Mouse (Mus musculus): ENCODE results near the gene Gpr68. TPM values are rescaled to one million over a fixed set of nuclear protein-coding genes. Genes with fewer than 3 reads are reported as not detected.

Gene Gpr68
- total RNA-seq, 2 experiments from 2014 or later: 0.26 TPM; not detected in 1

- DNase-seq (ENCODE audit: low spot score): no peak
These were observed 36.2 kb downstream of the Gpr68 start for GRCm38 (mm10) chr12:100871841-100872240.

DNA sequence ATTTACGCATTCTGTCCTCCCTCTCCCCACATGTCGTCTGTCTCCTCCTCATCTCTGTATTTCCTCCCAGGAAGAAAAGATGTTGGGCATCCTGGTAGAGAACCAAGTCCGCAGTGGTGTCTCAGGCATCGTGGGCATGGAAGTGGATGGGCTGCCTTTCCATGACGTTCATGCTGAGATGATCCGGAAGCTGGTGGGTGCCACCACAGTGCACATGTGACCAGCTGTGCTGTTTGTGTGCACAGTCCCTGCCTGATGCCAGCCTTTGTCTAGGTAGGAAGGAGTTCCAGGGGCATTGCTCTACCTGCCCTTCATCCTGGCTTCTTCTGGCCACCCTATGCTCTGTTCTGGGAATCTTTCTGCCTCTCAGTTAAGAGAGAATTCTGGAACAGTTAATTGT is 36.8 kb downstream of the Gpr68 start:
- no peak for DNase-seq (ENCODE audit: low spot score)

DNA sequence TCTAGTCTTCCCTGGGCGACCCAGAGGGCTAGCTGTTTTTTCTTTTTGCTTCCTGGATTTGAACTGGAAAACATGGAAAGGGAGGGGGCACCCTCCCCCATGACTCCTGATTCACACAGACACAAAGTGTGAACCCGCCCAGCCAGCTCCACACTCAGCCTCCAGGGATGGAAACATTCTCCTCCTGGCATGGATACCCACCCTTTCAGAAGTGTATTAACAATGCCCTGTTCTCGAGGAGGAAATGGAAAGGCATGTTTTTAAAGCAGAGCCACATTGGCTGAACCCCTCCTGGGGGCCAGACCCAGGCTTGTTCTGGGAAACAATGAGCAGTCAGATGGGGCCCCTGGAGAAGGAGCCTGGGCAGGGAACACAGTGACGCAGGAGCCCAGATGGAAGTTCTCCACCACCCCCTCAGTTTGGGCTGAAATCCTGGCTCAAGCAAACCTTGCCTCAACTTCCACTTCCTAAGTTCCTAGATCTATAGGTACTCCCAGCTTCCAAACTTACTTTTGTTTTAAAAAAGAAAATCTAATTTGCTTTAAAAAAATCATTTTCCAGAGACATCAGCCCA is 39.9 kb downstream of the Gpr68 start:
- DNase-seq (ENCODE audit: low spot score): no peak

DNA sequence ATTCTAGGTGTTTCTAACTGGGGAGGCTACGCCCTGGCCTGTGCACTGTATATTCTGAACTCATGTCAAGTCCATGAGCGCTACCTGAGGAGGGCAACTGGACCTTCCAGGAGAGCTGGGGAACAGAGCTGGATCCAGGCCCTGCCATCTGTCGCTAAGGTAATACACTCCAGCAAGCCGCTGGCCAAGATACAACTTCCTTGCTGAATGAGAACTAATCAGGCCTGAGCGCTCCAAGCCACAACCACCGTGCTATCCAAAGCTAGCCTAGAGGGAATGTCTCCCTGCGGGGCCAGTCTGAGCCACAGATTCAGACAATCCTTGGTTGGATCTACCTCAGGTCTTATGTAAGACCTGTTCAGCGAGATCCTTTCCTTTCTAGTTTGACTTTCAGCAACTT is 40.9 kb downstream of the Gpr68 start:
- DNase-seq (ENCODE audit: low spot score): peak; percentile 69

DNA sequence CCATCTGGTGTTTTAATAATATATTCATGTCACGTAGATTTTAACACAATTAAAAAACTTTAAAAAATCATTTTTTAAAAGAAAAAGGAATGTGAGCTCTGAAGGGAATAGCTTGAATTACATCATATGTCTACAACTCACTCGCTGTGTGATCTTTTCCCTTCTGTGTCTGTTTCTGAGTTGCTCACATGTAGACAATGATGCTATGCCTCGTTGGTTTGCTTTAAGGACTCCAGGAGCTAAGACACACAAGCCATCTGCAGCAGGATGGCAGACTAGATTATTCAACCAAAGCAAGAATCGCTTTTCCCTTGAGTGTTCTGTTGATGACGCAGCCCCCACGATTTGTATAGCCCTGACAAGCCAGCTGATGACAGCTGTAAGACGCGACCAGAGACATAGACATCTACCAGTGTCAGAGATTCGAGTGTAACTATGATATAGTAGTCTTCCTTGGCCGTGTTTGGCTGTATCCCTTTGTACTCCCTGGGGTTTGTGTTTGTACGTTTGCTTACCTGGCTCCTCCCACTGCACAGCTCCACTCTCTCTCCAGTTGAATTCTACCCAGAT is 42.4 kb downstream of the Gpr68 start:
- DNase-seq (ENCODE audit: low spot score): no peak

GRCm38 (mm10) chr12:100865072-100865471 is 42.9 kb downstream of the Gpr68 start:
- DNase-seq (ENCODE audit: low spot score): no peak

DNA sequence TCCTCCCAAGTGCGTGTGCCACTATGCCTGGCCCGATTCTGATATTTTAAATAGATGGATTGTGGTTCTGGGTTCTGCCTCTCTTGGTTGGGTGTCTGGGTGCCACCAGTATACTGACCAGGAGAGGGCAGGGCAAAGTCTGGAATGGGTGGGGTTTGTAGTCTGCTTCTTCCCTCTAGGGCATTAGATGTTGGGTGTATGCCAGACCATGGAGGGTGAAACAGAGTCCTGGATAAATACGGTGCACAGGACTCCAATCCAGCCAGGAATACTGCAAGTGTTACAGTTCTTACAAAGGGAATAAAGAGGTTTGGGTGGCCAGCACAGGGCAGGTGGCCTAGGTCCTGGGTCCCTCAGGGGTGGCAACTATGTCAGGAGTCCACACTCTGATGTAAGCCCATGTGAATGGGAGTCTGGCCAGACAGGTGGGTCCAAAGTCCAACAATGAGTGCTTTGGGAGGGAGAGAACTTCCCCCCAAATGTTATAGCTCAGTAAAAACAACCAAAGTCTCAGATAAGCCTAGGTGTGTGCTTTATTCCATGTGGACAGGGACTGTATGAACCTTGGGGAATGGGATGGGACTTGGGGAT is 45.0 kb downstream of the Gpr68 start:
- no peak for DNase-seq (ENCODE audit: low spot score)

DNA sequence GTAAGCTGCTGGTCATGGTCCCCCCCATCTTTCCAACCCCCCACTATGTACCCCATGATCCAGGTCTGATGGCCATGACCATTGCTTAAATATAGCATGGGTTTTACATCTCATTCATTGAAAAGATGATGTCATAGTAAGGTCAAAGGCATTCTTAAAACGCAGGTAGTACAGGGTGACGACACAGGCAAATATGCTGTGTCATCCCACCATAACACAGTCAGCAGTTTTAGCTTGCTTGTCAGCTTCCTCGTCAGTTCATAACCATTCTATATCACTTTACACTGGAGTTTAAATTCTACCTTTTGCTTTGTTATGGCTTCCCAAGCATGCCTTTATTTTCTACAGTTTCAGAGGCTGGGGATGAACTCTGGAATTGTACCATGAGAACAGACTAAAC is 45.7 kb downstream of the Gpr68 start:
- DNase-seq (ENCODE audit: low spot score): no peak

DNA sequence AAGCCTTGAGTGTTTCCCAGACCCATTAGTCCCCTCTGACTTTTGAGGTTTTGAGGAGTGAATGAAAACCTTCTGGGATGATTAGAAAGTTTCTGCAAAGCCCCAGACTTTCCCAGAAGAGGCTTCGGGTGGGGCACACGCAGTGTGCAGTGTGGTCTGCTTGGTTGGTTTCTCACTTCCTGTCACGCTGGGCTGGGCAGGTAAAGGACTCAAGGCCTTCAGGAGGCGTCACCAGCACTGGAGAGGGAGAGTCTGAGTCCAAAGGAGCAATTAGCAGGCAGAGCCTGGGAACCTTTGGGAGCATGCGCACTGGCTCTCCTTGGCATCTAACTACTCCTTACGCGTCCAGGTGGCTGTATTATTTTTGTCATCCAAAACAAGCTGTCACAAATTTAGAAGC is 50.2 kb downstream of the Gpr68 start:
- DNase-seq (ENCODE audit: low spot score): no peak

GRCm38 (mm10) chr12:100856337-100856736 is 51.7 kb downstream of the Gpr68 start:
- DNase-seq (ENCODE audit: low spot score): no peak

- no peak for DNase-seq (ENCODE audit: low spot score)
These were observed 55.6 kb downstream of the Gpr68 start for GRCm38 (mm10) chr12:100852370-100852769.

- DNase-seq (ENCODE audit: low spot score): peak; percentile 70
These were observed 58.4 kb downstream of the Gpr68 start for GRCm38 (mm10) chr12:100849421-100850138.

- DNase-seq (ENCODE audit: low spot score): no peak
These were observed 60.4 kb downstream of the Gpr68 start for GRCm38 (mm10) chr12:100847437-100848080.

GRCm38 (mm10) chr12:100846566-100846965 is 61.4 kb downstream of the Gpr68 start:
- no peak for DNase-seq (ENCODE audit: low spot score)

DNA sequence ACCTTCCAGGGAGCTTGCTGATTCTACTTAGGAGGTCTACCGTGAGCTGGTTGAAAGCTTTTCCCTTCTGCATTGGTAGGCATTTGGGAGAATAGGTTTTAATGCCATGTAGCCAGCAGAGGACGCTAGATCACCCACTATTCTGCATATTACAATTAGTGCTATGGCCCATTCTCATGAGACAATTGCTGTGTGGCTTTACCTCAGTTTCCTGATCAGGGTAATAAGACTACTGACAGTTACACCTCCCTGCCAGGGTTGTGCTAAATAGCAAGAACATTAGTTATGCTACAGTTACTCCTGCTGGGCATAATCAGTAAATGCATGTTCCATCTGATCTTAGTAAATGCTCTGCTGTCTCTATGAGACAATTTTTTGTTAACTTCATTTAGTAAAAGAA is 62.2 kb downstream of the Gpr68 start:
- no peak for DNase-seq (ENCODE audit: low spot score)

GRCm38 (mm10) chr12:100844546-100844945 is 63.5 kb downstream of the Gpr68 start:
- no peak for DNase-seq (ENCODE audit: low spot score)

- no peak for DNase-seq (ENCODE audit: low spot score)
These were observed 64.8 kb downstream of the Gpr68 start for GRCm38 (mm10) chr12:100843171-100843570.

DNA sequence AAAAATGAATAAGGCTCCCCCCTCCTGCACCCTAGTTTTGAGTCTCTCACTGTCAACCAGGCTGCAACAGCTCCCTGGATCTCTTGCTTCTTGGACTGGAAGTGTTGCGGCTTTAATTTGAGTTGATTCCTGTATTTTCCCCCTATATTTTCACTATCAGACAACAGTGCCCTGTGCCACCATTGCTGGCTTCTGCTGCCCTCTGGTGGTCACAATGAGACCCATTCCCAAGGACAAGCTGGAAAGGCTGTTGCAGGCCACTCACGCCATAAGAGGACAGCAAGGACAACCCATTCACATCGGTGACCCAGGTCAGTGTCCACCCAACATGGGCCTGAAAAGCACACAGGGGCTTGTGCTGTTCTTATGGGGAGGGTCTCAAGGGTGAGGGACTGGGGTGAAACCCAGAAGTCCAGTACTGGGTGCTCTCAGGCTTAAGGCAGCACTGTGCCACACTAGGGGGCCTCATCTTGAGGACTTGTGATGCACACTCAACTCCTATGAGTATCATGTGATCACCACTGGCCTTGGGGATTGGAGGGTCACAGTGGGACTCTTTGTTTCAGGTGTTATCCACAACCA is 66.7 kb downstream of the Gpr68 start:
- DNase-seq (ENCODE audit: low spot score): peak; percentile 88

DNA sequence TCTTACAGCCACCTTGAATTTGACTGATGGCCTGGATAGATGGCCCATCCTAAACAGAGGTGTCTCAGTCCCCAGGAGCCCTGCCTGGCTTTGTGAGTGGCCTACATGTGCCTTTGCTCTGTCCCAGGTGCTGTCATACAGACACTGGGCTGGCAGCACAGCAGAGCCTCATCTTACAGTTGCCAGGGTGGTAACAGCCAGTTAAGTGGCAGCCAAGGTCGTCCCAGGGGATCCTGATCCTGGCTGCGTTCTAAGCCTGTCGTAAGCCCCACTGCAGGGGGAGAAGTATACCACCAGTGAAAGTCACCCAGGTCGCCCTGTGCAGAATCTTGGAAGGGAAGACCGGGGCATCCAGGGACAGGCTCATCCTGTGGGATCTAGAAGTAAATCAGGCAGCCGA is 68.1 kb downstream of the Gpr68 start:
- peak; percentile 80 for DNase-seq (ENCODE audit: low spot score)

DNA sequence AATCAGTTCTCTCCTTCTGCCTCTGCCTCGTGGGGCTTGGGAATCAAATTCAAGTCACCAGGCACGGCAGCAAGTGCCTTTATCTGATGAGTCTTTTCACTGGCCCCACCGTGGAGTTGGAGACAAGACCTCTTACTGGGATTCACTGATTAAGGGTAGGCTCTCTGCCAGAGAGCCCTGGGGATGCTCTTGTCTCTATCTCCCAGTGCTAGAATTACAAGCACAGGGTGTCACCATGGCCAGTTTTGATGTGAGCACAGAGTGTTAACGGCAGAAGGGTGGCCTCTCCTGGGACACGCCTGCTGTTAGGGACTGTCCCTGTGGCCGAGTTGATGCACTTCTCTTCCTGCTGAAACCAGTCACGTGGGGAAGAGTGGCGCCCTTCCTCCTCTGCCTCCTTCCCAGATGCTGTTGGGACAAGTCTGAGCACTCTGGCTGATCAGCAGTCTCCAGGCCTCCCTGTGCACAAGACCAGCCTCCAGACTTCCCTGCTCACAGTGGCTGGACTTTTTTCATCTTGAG is 68.9 kb downstream of the Gpr68 start:
- peak; percentile 24 for DNase-seq (ENCODE audit: low spot score)

- DNase-seq (ENCODE audit: low spot score): no peak
These were observed 70.8 kb downstream of the Gpr68 start for GRCm38 (mm10) chr12:100837208-100837607.
